Mouse (Mus musculus) CH12.LX (cell line): ENCODE results near the gene 1810043G02Rik. TPM values are rescaled to one million over a fixed set of nuclear protein-coding genes. Genes with fewer than 3 reads are reported as not detected.
"Not testable (repeated sequence)": the region's sequence is repeated elsewhere in the genome, so short reads cannot be mapped to it uniquely, and the experiment has no call there.

Experiments used
- DNase-seq: peaks from one replicate; pipeline ENCODE4 v3.0.0-alpha.2; 2013; ENCODE audit errors: extremely low read depth
- H3K27ac ChIP-seq: 2 replicates; pipeline ENCODE4 v1.5.1; 2012; ENCODE audit warnings: low read depth, mild to moderate bottlenecking, control low read depth, moderate library complexity; ENCODE audit not compliant: insufficient read depth
- H3K27me3 ChIP-seq: replicated peaks from 2 replicates; pipeline ENCODE3; 2012; ENCODE audit warnings: inconsistent platforms
- H3K36me3 ChIP-seq, 2 experiments: replicated peaks in 1 of 2; 2 replicates each; pipeline versions ENCODE3 to v1.6.1; 2012; ENCODE audit warnings: inconsistent platforms in 1 of 2, low read length in 1 of 2, mild to moderate bottlenecking in 1 of 2, mixed read lengths in 1 of 2, moderate library complexity in 1 of 2; ENCODE audit not compliant: control insufficient read depth in 1 of 2, insufficient read depth in 1 of 2
- H3K4me1 ChIP-seq, 2 experiments: 2 replicates each; pipeline ENCODE4 v1.6.1; 2012; ENCODE audit warnings: inconsistent platforms in 1 of 2, moderate library complexity in 1 of 2; ENCODE audit not compliant: insufficient read depth in 2 of 2, control insufficient read depth in 1 of 2
- H3K4me2 ChIP-seq: 2 replicates; pipeline ENCODE4 v1.6.1; 2012; ENCODE audit warnings: low read depth, mild to moderate bottlenecking, control low read depth; ENCODE audit not compliant: poor library complexity, insufficient read depth, severe bottlenecking
- H3K4me3 ChIP-seq, 3 experiments: fragments of 150-350 bp in 1 of 3; sonication (generic) in 1 of 3; replicated peaks in 1 of 3; 2 replicates each; pipeline versions ENCODE3 to v1.5.1; 2011 to 2012; ENCODE audit warnings: low read depth in 2 of 3, low read length in 2 of 3, mild to moderate bottlenecking in 2 of 3, moderate library complexity in 2 of 3, control low read depth in 1 of 3, improper control_type of control experiment in 1 of 3, inconsistent platforms in 1 of 3, mixed read lengths in 1 of 3; ENCODE audit not compliant: poor library complexity in 1 of 3
- H3K79me2 ChIP-seq: replicated peaks from 2 replicates; pipeline ENCODE4 v1.6.1; 2012; ENCODE audit warnings: mild to moderate bottlenecking, moderate library complexity; ENCODE audit not compliant: control insufficient read depth, poor library complexity, insufficient read depth, severe bottlenecking; ENCODE audit errors: extremely low read depth
- H3K9ac ChIP-seq: 2 replicates; pipeline ENCODE4 v1.6.1; 2012; ENCODE audit warnings: low read depth, mild to moderate bottlenecking, control low read depth, moderate library complexity; ENCODE audit not compliant: insufficient read depth
- H3K9me3 ChIP-seq: replicated peaks from 2 replicates; pipeline ENCODE3; 2012; ENCODE audit warnings: low read length, inconsistent platforms, mixed read lengths
- BHLHE40 ChIP-seq: IDR thresholded peaks from 2 replicates; pipeline ENCODE4 v1.6.1; 2011; ENCODE audit warnings: mild to moderate bottlenecking, low read depth, low read length, improper control_type of control experiment
- CHD1 ChIP-seq: IDR thresholded peaks from 2 replicates; pipeline ENCODE4 v1.6.1; 2012; ENCODE audit warnings: low read depth, low read length, improper control_type of control experiment, inconsistent platforms
- ELF1 ChIP-seq: IDR thresholded peaks from 2 replicates; pipeline ENCODE4 v1.6.1; 2014; ENCODE audit warnings: low read depth, mild to moderate bottlenecking, inconsistent platforms, low read length, improper control_type of control experiment
- EP300 ChIP-seq: IDR thresholded peaks from 2 replicates; pipeline ENCODE4 v1.6.1; 2011; ENCODE audit warnings: low read length, improper control_type of control experiment
- GABPA ChIP-seq: IDR thresholded peaks from 2 replicates; pipeline ENCODE4 v1.6.1; 2012; ENCODE audit warnings: low read depth, low read length, improper control_type of control experiment, inconsistent platforms; ENCODE audit not compliant: insufficient replicate concordance
- IRF4 ChIP-seq: IDR thresholded peaks from 2 replicates; pipeline ENCODE4 v1.6.1; 2014; ENCODE audit warnings: low read depth, mild to moderate bottlenecking, inconsistent platforms, low read length, improper control_type of control experiment
- MAZ ChIP-seq: IDR thresholded peaks from 2 replicates; pipeline ENCODE4 v1.6.1; 2012; ENCODE audit warnings: low read depth, mild to moderate bottlenecking, inconsistent platforms, low read length, improper control_type of control experiment, moderate library complexity
- MXI1 ChIP-seq: IDR thresholded peaks from 2 replicates; pipeline ENCODE4 v1.6.1; 2011; ENCODE audit warnings: mild to moderate bottlenecking, low read depth, low read length, improper control_type of control experiment
- NELFE ChIP-seq: IDR thresholded peaks from 2 replicates; pipeline ENCODE4 v1.6.1; 2011; ENCODE audit warnings: low read depth, low read length, improper control_type of control experiment
- PAX5 ChIP-seq: IDR thresholded peaks from 2 replicates; pipeline ENCODE4 v1.6.1; 2012; ENCODE audit warnings: low read length, inconsistent platforms, mixed read lengths
- POLR2A ChIP-seq: IDR thresholded peaks from 2 replicates; pipeline ENCODE4 v1.6.1; 2011; ENCODE audit warnings: low read depth, mild to moderate bottlenecking, improper control_type of control experiment, low read length
- RAD21 ChIP-seq: IDR thresholded peaks from 2 replicates; pipeline ENCODE4 v1.6.1; 2011; ENCODE audit warnings: low read depth, mild to moderate bottlenecking, low read length, improper control_type of control experiment, moderate library complexity
- SIN3A ChIP-seq: IDR thresholded peaks from 2 replicates; pipeline ENCODE4 v1.6.1; 2012; ENCODE audit warnings: low read length, improper control_type of control experiment, inconsistent platforms
- SMC3 ChIP-seq: IDR thresholded peaks from 2 replicates; pipeline ENCODE4 v1.6.1; 2011; ENCODE audit warnings: low read depth, low read length, improper control_type of control experiment
- UBTF ChIP-seq: IDR thresholded peaks from 2 replicates; pipeline ENCODE4 v1.6.1; 2012; ENCODE audit warnings: low read depth, mild to moderate bottlenecking, inconsistent platforms, low read length, improper control_type of control experiment, moderate library complexity
- USF1 ChIP-seq: IDR thresholded peaks from 2 replicates; pipeline ENCODE4 v1.6.1; 2014; ENCODE audit warnings: low read depth, mild to moderate bottlenecking, inconsistent platforms, low read length, improper control_type of control experiment
- USF2 ChIP-seq: conservative IDR thresholded peaks from 2 replicates; pipeline ENCODE4 v1.6.1; 2011; ENCODE audit warnings: low read depth, low read length, improper control_type of control experiment
- ZKSCAN1 ChIP-seq: IDR thresholded peaks from 2 replicates; pipeline ENCODE4 v1.6.1; 2012; ENCODE audit warnings: low read depth, inconsistent platforms, low read length, improper control_type of control experiment, borderline replicate concordance
- ZMIZ1 ChIP-seq: IDR thresholded peaks from 2 replicates; pipeline ENCODE4 v1.6.1; 2012; ENCODE audit warnings: low read depth, mild to moderate bottlenecking, inconsistent platforms, low read length, improper control_type of control experiment
- dilution Hi-C: fragments of 300-500 bp; cut with MboI; formaldehyde crosslinking; loops from 2 replicates; pipeline ENCODE4 v1.14.3; 2020; ENCODE audit warnings: low sequenced_read_pairs; ENCODE audit not compliant: extremely low pct_unique_long_range_greater_than_20kb, extremely low pct_ligation_motif_present
- in situ Hi-C: fragments of 300-500 bp; cut with MboI; formaldehyde crosslinking; loops from 3 replicates; pipeline ENCODE4 v1.14.3; 2019; ENCODE audit warnings: low sequenced_read_pairs, low pct_ligation_motif_present, low pct_unique_long_range_greater_than_20kb, mixed read lengths
- polyA plus RNA-seq: library from polyadenylated mRNA; unstranded; fragments of >175 nt; gene quantifications from 2 replicates; pipeline ENCODE4 v1.2.1, GENCODE M21; 2012; ENCODE audit warnings: low read depth; ENCODE audit not compliant: insufficient read length
- total RNA-seq, 2 experiments: library from RNA; depleted of rRNA; stranded (reverse); fragments of 300-350 nt in 1 of 2; fragments of >200 nt in 1 of 2; gene quantifications; 2 replicates each; pipeline ENCODE4 v1.2.3; 2012 to 2014

Gene 1810043G02Rik
- total and polyA plus RNA-seq, 3 experiments: 3.3 to 6.2 (median 4.1) TPM

DNA sequence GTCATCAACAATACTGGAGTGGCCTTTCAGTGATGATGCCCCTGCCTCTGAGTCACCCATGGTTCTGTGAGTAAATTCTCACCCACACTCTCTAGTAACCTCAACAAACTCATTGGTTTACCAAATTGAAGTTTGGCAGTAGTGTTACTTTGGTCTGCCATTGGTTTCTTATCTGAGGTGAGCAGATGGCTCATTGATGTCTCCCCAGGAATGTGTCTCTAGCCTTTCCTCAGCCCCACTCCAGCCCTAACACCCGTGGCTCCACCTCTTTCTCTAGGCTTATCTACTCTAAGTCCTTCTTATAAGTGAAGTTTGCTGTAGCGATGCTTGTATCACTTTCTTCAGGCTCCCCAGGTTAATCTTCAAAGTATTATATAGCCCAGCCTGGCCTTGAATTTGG lies 38.6 kb upstream of the 1810043G02Rik start:
- Histone ChIP-seq H3K4me3 (no peak overlapping the region), H3K79me2 (no peaks in the 10 kb centered on the region), H3K27me3 (peaks cover 86% of the 10 kb centered on the region), H3K27ac (no peak overlapping the region), H3K4me1 (no peaks in the 10 kb centered on the region; a peak in 1 of 4 replicates), H3K9me3 (peaks cover 3% of the 10 kb centered on the region), H3K36me3 (no peaks in the 10 kb centered on the region), H3K9ac (no peak overlapping the region), H3K4me2 (no peak overlapping the region)
- dilution Hi-C loops: no loop called here
- no peak for DNase-seq
- in situ Hi-C loops: no loop called here
- TF ChIP-seq ELF1 (no peak), CHD1 (no peak), SIN3A (no peak), ZKSCAN1 (no peak), PAX5 (no peak), RAD21 (no peak), POLR2A (no peak), NELFE (no peak), EP300 (no peak), GABPA (no peak), SMC3 (no peak), UBTF (no peak), USF1 (no peak), ZMIZ1 (no peak), BHLHE40 (no peak), USF2 (no peak), IRF4 (no peak), MAZ (no peak), MXI1 (no peak)

DNA sequence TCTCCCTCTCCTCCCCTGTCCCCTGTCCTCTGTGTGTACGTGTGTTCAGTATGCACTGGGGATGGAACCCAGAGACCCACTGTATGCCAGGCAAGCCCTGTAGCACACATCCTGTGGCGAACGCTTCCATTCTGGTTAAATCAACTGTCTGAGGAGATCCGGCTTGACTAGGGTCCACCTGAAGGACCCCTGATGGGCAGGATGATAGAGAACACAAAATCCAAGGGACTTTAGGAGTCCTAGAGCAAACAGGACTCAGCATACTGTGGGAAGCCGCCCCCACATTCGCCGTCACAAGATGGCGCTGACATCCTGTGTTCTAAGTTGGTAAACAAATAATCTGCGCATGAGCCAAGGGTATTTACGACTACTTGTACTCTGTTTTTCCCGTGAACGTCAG lies 27.9 kb upstream of the 1810043G02Rik start:
- dilution Hi-C loops, H3K4me2 ChIP-seq, H3K9ac ChIP-seq, in situ Hi-C loops, H3K27ac ChIP-seq, H3K4me1 ChIP-seq, DNase-seq, H3K36me3 ChIP-seq, H3K4me3 ChIP-seq, H3K79me2 ChIP-seq: not testable (repeated sequence)
- Histone ChIP-seq H3K27me3 (peaks cover 37% of the 10 kb centered on the region), H3K9me3 (peaks cover 13% of the 10 kb centered on the region)
